Mouse (Mus musculus) thymus, postnatal 4 days (tissue): Measurements from ENCODE around the gene Ccr3.
"Not testable (repeated sequence)": the region's sequence is repeated elsewhere in the genome, so short reads cannot be mapped to it uniquely, and the experiment has no call there.

Source experiments
- DNase-seq: peaks from one replicate; pipeline ENCODE4 v3.0.0; 2021

Gene Ccr3

GRCm38 (mm10) chr9:124056158-124056709 lies 34.5 kb downstream of the Ccr3 start:
- DNase-seq: no peak

DNA sequence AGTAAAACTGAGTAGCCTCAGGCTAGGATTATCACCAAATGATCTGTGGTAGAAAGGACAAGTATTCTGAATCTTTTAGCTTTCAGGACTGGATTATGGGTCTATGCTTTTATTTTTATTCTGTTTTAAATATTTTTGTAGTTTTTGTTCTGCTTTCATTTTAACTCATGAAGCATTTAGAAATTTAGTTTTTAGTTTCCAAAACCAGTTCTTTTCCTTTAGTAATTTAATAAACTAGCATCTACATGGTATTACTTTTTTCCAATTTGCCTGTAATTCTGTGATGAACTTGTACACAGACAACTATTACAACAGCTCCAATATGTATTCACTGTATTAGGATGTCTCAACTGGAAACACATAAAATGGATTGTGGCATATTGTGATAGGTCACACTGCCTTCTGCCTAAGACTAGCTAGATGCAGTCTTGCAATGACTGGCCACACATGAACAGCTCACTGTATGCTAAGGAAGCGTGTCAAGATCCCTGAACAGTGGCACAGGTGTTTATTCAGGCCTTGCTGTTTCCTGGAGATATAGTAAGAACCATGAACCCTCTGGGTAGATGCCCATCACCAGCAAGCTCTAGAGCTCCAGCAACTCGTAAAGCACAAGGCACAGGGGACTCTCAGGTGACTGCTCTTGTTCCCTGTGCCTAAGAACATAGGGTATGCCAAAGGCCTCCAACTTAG lies 38.0 kb downstream of the Ccr3 start:
- no peak for DNase-seq

GRCm38 (mm10) chr9:124061474-124062432 lies 40.0 kb downstream of the Ccr3 start:
- not testable (repeated sequence) for DNase-seq

- DNase-seq: no peak
Observed at GRCm38 (mm10) chr9:124066572-124067103, 44.9 kb downstream of the Ccr3 start.

DNA sequence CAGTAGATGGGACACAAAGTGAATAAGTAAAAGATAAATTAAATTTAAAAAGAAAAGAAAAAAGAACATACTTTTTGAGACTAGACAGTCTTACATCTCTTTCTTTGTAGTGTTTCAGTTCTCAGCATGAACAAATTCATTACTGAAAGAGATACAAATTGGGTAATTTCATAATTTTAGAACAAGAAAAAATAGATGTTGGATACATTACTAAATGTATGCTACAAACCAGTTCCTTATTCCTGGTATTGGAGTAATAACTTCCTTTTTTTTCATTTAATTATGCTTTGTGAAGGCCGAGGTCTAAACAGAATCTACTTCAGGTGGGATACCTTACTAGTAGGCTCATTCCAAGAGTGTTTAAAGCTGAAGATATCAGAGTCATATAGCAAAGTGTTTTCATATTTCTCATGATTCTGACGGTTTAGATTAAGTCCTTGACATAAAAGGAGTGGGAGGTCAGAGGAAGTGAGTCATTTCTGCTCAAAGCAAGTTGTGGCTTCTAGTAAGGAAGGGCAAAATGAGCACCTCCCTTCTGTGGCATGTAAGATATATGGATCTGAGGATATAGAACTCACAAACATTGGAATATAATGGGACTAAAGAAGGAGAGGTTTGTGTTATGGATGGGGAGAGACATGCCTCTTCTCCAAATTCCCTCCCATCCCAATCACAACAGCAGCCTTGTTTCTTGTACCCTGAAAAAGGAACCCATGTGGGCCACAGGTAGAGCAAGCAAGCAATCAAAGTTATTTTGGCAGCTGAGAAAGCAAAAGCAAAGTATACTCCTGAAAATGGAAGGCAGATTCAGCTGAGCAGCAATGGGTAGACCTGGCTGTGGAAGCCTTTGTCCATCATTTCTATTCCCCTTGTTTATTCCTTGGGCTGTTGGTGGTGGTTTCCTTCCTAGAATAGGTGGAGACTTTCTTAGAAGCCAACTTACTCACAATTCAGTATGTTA lies 46.6 kb downstream of the Ccr3 start:
- DNase-seq: no peak

- no peak for DNase-seq
Observed at GRCm38 (mm10) chr9:124071506-124071905, 49.7 kb downstream of the Ccr3 start.

GRCm38 (mm10) chr9:124079803-124080202 lies 58.0 kb downstream of the Ccr3 start:
- DNase-seq: no peak

DNA sequence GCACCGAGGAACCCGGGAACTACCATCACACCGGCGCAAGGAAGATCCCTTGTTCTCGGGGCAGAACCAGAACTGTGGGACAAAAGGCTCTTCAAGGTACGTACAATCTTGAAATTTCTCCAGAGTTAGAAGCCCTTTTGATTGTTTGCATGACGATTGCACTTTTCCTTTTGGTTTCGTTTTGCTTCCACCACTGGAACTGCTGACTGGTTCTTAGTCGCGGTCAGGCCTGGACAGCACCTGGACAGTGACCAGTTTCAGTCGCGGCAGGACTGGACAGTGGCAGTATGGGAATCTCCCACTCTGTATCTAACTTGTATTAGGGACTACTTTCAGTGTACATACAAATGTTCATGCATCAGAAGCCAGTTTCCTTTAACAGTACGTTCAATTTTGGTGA lies 58.7 kb downstream of the Ccr3 start:
- not testable (repeated sequence) for DNase-seq
